Mouse (Mus musculus): Measurements from ENCODE around the gene Xrra1. TPM values are rescaled to one million over a fixed set of nuclear protein-coding genes. Genes with fewer than 3 reads are reported as not detected.

Gene Xrra1
- polyA plus RNA-seq, 1 experiment, result 0.06 TPM

DNA sequence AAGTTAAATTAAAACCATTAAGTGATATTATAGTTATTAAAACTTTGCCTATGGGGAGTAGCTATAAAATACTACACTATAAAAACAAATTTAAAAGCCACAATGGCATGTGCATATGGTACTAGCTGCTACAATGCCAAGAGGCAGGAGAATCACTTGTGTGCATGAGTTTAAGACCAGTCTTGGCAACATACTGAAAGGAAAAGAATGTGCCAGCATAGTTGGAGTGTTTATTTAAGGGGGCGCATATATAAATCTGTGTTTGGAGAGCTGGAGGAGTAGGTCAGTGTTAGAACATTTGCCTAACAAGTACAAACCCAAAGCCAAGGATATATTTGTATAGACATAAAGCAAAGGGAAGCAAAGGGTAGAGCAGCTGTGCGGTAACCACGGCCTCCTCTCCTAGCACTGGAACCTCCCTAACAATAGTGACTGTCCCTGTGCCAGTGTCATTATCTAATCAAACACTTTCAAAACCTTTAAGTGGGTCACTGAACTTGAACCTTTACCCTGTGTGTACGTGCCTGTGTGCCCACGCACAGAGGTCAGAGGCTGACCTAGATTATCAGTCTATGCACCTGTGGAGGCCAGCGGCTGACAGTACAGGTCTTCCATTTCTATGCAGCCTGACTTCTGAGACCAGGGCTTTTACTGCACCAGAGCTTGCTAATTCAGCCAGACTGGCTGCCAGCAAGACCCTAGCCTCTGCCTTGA is 21.4 kb upstream of the Xrra1 start:
- TF ChIP-seq GATA1 (IDR thresholded peaks at IDR 0.05; ENCODE audit: low read length), result no peak

DNA sequence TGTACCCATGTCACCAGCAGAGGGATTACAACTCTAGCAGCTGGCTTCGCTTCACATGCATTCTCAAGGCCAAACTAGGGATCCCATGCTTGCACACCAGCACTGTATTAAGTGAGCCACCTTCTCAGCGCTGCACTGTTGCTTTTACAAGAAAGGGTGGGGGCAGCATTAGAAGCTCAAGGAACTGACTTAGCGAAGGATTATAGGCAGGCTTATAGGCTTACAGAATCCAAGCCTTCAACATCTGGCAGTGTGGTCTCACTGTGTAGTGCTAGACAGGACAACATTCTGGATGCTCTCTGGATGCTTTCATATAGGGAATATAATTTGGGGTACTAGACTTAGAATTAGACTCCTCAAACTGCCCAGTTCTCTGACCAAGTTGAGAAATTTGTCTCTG is 20.7 kb upstream of the Xrra1 start:
- no peak for TF ChIP-seq GATA1 (IDR thresholded peaks at IDR 0.05; ENCODE audit: low read length)

DNA sequence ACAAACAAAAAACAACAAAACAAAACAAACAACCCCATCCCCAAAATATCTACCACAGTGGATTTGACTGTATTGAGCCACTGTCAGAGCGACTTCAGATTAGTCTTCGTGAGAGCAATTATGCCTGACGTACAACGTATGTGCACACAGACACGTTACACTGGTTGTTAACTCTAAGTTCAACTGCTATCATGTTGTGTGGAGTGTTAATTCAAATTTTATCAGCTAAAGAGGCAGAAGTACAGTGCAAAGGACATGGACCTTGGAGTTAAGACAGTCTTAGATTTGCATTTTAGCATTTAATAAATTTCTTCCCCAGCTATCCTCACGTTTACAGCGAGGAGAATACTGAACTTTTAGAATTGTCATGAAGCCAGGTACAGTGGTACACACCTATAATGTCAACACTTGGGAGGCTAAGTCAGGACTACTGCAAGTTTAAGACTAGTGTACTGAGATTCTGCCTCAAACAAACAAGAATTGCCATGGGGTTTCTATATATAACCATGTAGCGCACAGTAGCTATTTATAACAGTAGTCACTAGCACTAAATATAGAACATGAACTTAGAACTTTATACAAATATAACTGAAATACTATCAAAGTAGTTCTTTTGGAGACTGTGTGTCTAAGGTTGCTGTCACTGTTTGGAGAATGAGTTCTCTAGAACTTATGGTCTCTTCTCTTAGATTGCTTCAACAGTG is 13.2 kb upstream of the Xrra1 start:
- TF ChIP-seq GATA1 (IDR thresholded peaks at IDR 0.05; ENCODE audit: low read length), result no peak

DNA sequence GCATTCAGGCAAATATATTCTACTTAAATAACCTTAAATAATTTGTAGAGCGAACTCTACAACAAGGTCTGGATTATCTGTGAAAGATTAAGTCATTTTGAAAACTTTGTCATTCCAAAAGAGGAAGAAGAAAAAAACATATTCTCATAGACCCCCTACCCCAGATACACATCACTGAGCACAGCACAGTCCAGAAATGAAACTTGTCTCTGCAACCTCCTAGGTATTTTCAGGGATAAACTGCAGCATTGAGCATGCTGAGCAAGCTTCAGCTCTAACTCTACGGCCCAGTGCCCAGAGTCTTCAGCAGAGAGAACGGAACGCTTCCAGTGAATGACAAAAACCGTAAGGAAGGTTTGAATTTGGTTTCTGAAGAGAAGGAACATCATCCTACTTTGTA is 8.4 kb upstream of the Xrra1 start:
- TF ChIP-seq GATA1 (IDR thresholded peaks at IDR 0.05; ENCODE audit: low read length), result no peak

DNA sequence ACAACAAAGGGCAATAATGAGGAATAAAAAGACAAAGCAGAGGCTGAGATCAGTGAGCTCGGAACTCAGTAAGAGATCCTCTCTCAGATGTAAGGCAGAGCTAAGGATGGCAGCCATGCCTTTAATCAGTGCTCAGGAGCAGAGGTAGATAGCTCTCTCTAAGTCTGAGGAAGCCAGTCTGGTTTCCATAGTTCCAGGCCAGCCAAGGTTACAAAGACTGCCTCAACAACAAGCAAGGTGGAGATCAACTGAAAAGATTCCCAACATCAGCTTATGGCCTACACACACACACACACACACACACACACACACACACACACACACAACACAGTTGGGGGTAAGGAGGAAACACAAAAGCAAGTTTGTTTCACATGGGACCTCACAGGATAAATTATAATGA is 7.8 kb upstream of the Xrra1 start:
- TF ChIP-seq GATA1 (IDR thresholded peaks at IDR 0.05; ENCODE audit: low read length), result no peak

DNA sequence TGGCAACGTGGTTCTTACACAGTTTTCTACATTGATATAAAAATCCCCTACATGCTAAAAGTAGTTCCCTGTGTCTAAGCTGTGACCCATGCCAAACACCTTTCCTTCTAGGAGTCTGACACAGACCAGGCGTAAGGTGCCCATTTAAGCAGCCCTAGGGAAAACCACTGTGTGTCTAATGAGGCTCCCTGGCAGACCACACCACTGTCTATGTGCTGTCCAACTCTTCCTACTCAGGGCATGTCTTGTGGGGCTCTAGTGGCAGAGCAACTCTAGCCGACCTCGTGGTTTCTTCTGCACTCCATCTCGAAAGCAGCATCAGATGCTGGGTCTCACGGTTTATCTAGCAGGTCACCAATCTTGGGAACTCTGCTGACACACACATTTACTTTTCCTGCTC is 7.3 kb upstream of the Xrra1 start:
- no peak for TF ChIP-seq GATA1 (IDR thresholded peaks at IDR 0.05; ENCODE audit: low read length)

DNA sequence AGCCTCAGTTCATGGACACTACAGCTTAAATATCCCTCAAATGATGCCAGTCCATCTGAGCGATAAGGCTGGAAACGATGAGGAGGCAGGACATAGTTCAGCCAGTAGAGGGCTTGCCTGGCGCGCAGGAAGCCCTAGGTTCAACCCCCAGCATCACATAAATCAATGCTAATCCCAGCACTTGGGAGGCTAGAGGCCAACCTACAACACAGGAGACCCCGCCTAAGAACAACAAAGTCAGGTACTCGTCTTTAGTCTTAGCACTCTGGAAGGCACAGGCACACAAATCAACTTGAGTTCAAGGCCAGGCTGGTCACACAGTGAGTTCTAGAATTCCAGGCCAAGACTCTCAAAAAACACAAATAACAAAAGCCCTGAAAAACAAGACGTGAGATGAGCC is 5.6 kb upstream of the Xrra1 start:
- no peak for TF ChIP-seq GATA1 (IDR thresholded peaks at IDR 0.05; ENCODE audit: low read length)

DNA sequence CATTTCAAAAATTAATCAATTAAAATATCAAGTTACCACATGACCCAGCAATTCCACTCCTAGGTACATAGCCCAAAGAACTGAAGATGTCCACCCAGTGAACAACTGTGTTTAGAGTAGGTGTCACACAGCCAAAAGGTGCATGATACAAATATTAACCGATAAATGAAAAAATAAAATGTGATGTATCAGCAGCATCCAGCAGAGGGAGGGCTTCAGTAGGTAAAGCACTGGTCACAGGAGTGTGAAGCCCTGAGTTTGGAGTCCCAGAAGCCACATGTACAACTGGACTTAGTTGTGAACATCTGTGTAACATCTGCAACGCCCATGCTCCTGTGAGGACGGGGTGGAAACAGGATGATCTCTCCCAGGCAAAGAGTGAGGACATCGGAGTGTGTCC is 4.6 kb upstream of the Xrra1 start:
- TF ChIP-seq GATA1 (IDR thresholded peaks at IDR 0.05; ENCODE audit: low read length), result no peak

DNA sequence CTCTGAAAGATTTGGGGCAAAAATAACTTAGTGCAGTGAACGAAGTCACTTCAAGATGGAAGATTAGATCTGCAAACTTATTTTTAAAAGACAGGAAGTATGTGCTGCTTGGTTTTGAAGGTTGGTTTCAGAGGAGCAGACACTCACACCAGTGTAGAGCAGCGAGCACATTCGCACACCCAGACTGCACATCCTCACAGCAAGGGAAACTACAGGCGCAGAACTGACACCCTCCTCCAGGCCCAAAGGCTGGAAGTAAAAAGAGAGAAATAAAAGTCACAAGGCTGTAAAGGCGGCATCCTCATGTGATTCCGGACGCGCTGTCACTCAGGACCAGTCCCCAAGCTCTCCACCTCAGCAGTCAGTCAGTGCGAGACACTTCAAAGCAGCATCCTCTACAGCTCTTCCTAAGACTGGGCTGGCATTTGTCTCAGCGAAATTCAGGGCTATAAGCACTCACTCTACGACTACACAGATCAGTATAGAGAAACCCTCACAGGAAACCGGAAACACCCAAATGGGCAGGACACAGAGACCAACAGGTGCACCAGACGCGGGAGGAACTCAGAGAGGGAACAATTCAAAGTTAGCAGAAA is 2.6 kb upstream of the Xrra1 start:
- no peak for TF ChIP-seq GATA1 (IDR thresholded peaks at IDR 0.05; ENCODE audit: low read length)

DNA sequence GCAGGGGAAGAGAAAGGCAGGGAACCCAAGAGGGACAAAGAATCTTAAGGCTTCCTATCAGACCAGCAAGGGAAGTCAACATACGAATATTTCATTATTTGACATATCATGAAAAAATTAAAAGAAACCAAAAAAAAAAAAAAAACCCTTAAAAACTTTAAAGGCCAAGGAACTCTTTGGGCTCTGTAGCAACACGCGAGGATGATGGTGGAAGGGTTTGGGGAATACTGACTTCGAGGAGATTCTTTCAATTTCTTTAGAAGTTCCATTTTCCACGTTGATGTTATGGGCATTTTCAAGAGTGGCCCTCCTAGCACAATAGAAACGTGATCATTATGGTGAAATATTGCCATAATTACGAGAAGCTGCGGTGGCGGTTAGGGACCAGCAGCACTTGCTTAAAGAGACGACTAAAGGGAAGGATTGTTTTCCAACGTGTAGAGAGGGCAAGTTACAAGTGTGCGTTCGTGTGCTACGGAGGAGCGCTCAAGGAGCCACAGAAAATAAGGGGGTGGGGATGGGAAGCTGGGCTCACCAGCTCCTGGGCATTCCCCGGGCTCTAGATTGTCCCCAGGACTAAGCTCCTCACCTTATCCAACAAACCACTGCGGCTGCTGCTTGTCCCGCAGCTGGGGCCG is 622 bp upstream of the Xrra1 start:
- no peak for TF ChIP-seq GATA1 (IDR thresholded peaks at IDR 0.05; ENCODE audit: low read length)

DNA sequence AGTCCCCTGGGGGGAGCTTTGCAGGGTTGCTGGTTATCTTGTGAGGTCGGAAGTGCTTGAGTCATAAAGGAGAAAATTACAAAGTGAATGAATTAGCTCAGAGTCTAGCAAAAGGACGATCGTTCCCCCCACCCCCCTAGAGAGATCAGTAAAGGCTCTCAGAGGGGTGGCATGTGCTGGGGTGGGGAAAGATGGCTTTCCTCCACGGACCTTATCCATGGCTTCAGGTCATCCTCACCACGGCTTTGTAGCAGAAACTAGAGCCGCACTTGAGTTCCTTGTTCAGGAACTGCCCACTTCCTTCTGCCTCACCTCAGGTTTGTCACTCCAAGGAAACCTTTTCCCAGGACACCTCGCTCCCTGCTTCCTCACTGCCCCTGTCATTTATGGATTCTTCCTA is 4.4 kb downstream of the Xrra1 start, which contains the start of gene Spcs2:
Gene Spcs2, minus strand, starts transcription at position 101 of the 400 bp plus-strand sequence.
- no peak for TF ChIP-seq GATA1 (IDR thresholded peaks at IDR 0.05; ENCODE audit: low read length)

DNA sequence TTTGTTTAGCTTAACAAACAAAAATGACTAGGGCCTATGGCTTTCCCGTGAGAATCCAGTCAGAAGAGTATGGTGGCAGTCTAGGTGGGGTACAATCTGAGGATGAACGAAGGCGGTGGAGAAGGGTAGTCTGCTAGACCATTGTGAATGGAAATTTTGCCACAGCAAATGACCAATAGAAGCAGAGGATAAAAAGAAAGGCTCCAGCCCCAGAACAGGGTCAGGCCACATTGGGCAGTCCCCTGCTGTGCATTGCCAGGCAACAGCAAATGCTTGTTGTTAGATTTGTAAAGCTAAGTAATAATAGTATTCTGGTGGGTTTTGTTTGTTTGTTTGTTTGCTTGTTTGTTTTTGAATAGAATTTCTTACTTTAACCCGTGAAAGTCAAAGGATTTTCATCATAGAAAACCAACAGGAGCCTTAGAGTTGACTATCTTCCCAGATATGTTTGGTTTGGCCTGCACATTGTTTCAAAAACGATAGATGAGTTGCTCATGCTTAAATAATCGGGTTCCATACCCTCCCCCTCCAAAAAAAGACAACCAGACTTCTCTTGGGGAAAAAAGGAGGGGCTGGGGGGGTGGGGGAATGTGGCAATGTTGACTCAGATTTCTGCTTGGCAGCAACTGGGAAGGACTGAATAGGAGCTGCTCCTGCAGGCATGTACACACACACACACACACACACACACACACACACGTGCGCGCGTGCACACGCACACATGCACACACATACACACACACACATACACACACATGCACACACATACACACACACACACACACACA is 5.5 kb downstream of the Xrra1 start:
- no peak for TF ChIP-seq GATA1 (IDR thresholded peaks at IDR 0.05; ENCODE audit: low read length)

DNA sequence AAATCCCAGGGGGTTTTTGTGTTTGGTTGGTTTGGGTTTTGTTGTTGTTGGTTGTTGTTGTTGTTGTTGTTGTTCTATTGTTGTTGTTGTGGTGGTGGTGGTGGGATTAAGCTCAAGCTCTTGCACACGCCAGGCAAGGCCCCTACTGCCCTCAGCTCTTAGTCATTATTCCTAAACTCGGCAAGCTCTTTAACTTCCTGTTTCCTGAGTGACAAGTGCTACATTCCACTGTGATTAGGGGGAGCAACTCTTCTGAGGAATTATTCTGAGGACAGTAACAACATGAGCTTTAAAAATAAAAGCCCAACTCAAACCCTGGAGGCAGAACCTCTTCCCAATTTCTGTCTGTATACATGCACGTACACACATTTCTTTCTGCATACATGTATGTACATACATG is 6.3 kb downstream of the Xrra1 start:
- TF ChIP-seq GATA1 (IDR thresholded peaks at IDR 0.05; ENCODE audit: low read length), result no peak

DNA sequence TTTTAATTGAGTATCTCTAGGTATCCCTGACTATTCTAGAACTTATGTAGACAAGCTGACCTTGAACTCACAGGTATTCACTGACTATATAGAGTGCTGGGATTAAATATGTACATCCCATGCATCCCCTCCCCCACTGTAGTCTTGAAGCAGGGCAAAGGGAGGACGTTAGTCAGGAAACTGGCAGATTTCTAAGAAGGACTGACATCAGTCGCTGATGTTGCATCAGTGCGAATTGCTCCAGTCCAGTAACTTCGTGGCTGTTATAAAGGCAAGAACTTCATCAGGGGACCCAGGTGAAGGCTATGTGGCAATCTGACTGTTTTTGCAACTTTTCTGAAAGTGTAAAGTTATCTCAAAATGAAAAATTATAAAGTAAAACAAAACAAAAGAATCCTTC is 10.4 kb downstream of the Xrra1 start:
- no peak for TF ChIP-seq GATA1 (IDR thresholded peaks at IDR 0.05; ENCODE audit: low read length)

DNA sequence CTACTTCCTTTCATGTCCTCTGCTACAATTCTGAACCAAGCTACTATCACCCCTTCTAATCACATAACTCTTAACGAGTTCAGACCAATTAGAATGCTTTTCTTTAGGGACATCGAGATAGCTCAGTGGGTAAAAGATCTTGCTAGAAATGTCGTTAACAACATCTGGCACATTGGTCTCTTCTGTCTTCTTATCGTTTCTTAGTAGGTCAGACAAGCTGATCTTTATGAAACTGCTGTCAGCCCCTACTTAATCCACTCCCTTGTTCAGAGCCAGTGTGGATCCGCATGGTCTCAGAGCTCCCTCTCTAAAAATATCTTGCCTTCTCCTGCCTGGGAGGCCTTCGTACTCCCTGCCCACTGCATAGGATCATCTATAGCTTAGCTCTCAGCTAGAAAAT is 15.0 kb downstream of the Xrra1 start:
- no peak for TF ChIP-seq GATA1 (IDR thresholded peaks at IDR 0.05; ENCODE audit: low read length)

Data from G1E-ER4 (cell line).